Mouse (Mus musculus) liver, embryonic 15.5 days (tissue): Measurements from ENCODE around the gene Rftn1. TPM values are rescaled to one million over a fixed set of nuclear protein-coding genes. Genes with fewer than 3 reads are reported as not detected.
A peak's percentile ranks its signal among the peaks of the same experiment; 100 is the strongest.

ENCODE experiments used
- ATAC-seq: fragments of 200-750 bp; cut with Nextera tagmentation; 2 replicates; pipeline ENCODE4 v1.8.0; 2017; ENCODE audit warnings: moderate number of reproducible peaks, mild to moderate bottlenecking, moderate library complexity; ENCODE audit not compliant: insufficient read depth
- H3K27ac ChIP-seq: fragments of 300-500 bp; sonication (generic); replicated peaks from 2 replicates; pipeline ENCODE4 v1.5.1; 2015; ENCODE audit warnings: mild to moderate bottlenecking, inconsistent platforms
- H3K27me3 ChIP-seq: fragments of 300-500 bp; sonication (generic); 2 replicates; pipeline ENCODE4 v1.6.1; 2015; ENCODE audit warnings: mild to moderate bottlenecking, inconsistent platforms
- H3K36me3 ChIP-seq: fragments of 300-500 bp; sonication (generic); replicated peaks from 2 replicates; pipeline ENCODE4 v1.6.1; 2015; ENCODE audit warnings: moderate library complexity, mild to moderate bottlenecking, inconsistent platforms
- H3K4me1 ChIP-seq: fragments of 300-500 bp; sonication (generic); replicated peaks from 2 replicates; pipeline ENCODE4 v1.6.1; 2015; ENCODE audit warnings: inconsistent platforms
- H3K4me2 ChIP-seq: fragments of 300-500 bp; sonication (generic); 2 replicates; pipeline ENCODE4 v1.6.1; 2015; ENCODE audit warnings: moderate library complexity, mild to moderate bottlenecking, inconsistent platforms
- H3K4me3 ChIP-seq: fragments of 300-500 bp; sonication (generic); replicated peaks from 2 replicates; pipeline ENCODE4 v1.5.1; 2015; ENCODE audit warnings: mild to moderate bottlenecking, inconsistent platforms
- H3K9ac ChIP-seq: fragments of 300-500 bp; sonication (generic); 2 replicates; pipeline ENCODE4 v1.6.1; 2015; ENCODE audit warnings: moderate library complexity, mild to moderate bottlenecking, inconsistent platforms
- H3K9me3 ChIP-seq: fragments of 300-500 bp; sonication (generic); replicated peaks from 2 replicates; pipeline ENCODE4 v1.6.1; 2016; ENCODE audit warnings: inconsistent platforms
- WGBS: fragments of 180-500 bp; shearing (Covaris S2); methylation state at CpG from one replicate; pipeline ENCODE4 v1.1.7; 2015; ENCODE audit warnings: mixed read lengths; ENCODE audit not compliant: insufficient replicate concordance; 5-methylcytosine and 5-hydroxymethylcytosine counted together
- polyA plus RNA-seq: library from polyadenylated mRNA; unstranded; fragments of >200 nt; fragmentation: Nextera tagmentation; extraction: Ambion mirVana; gene quantifications from 2 replicates; pipeline ENCODE4 v1.2.1, GENCODE M21; 2015

Rftn1 gene
- polyA plus RNA-seq, 1 experiment from 2014 or later: 3.9 TPM

DNA sequence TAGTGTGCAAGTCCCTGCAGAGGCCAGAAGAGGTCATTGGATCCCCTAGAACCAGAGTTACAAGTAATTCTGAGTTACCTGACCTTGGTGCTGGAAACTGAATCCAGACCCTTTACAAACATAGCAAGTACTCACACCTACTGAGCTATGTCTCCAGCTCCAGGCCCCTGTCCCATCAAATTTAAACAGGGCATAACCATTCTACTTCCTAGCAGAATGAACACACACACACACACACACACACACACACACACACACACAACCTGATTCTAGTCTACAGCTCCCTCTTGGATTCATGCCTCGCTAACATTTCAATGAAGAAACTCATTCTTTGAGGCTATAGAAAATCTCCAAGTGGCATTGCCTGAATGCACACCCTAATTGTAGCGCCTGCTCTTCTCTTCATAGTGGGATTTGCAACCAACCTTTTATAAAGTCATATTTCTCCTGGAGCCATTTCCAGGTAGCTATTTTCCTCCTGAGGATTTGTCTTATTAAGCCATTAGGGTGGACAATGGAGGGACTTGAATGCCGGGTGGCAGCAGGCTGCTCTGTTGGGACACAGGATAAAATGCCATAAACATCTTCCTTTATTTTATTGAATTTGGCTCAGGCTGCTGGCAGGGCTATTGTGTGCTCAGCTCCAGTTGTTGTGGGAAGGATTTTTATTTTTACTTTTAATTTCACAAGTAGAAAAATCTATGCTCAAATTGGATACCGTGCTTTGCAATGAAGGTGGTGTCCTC lies 213.6 kb downstream of the Rftn1 start:
- Histone ChIP-seq H3K9ac (no peak overlapping the region), H3K9me3 (no peaks in the 10 kb centered on the region), H3K4me3 (no peak overlapping the region), H3K36me3 (no peaks in the 10 kb centered on the region), H3K27ac (no peak overlapping the region), H3K4me2 (no peak overlapping the region), H3K4me1 (no peaks in the 10 kb centered on the region), H3K27me3 (no peaks in the 10 kb centered on the region)
- ATAC-seq: no peak
- WGBS: 82% methylated on average over 4 of the region's 4 CpGs

DNA sequence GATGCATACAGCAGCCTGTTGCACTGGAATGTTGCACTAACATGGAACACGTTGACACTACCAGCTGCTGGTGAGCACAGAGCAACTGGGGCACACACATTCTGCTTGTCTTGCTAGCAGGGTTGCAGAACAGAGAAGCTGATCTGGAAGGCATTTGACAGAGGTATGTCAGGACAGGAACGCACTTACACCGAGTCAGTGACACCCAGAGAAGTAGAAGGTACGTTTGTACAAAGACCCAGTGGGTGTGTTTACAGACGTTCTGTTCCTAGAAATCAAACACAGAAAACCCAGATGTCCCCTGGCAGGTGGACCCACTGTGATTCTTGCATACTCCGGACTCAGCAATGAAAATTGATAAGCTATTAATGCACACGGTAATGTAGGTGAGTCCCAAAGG lies 215.0 kb downstream of the Rftn1 start:
- Histone ChIP-seq H3K4me3 (no peak overlapping the region), H3K4me2 (no peak overlapping the region), H3K9me3 (no peaks in the 10 kb centered on the region), H3K27me3 (no peaks in the 10 kb centered on the region), H3K36me3 (no peaks in the 10 kb centered on the region), H3K27ac (no peak overlapping the region), H3K4me1 (no peaks in the 10 kb centered on the region), H3K9ac (no peak overlapping the region)
- WGBS: 62% methylated on average over 7 of the region's 7 CpGs
- ATAC-seq: no peak

DNA sequence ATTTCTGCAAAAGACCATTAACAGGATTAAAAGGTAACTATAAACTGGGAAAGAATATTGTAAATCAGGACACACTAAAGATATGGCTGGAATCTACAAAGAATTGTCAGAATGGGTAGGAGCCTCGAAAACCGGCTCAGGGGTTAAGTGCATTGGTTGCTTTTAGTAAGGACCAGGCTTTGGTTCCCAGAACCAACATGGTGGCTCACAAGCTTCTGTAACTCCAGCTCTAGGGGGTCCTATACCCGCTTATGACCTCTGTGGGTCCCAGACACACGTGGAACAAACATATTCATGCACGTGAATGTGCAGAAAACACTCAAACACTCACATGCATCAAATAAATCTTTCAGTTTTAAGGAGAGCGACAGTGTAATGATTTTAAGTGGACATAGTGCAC lies 215.5 kb downstream of the Rftn1 start:
- Histone ChIP-seq H3K4me3 (no peak overlapping the region), H3K4me1 (no peaks in the 10 kb centered on the region), H3K36me3 (no peaks in the 10 kb centered on the region), H3K4me2 (no peak overlapping the region), H3K9me3 (no peaks in the 10 kb centered on the region), H3K27me3 (no peaks in the 10 kb centered on the region), H3K27ac (no peak overlapping the region), H3K9ac (no peak overlapping the region)
- WGBS: 66% methylated on average over 6 of the region's 6 CpGs
- ATAC-seq: no peak

DNA sequence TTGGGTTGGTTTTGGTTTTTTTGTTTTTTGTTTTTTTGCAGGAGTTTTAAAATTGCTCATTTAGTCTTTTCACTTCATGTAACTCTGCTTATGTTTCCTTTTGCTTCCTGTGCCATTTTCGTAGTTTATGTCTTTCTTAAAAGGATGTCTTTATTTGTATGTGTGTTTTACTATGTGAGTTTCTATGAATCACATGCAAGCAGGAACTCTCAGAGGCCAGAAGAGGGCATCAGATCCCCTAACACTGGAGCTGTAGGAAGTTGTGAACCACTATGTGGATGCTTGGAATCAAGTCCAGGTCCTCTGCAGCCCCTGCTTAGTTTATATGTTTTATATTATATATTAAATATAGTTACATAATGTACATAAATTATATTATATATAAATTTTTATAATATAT lies 218.3 kb downstream of the Rftn1 start:
- no peak for ATAC-seq
- H3K27me3 ChIP-seq: 0 out of 2 replicates have a peak, but pooled peaks cover 1% of the 10 kb centered on the region
- H3K9ac ChIP-seq: no peak overlapping the region
- H3K4me1 ChIP-seq: peaks cover 14% of the 10 kb centered on the region
- H3K9me3 ChIP-seq: no peaks in the 10 kb centered on the region
- H3K27ac ChIP-seq: no peak overlapping the region
- H3K36me3 ChIP-seq: no peaks in the 10 kb centered on the region
- 69% methylated on average over 1 of the region's 1 CpGs for WGBS
- no peak overlapping the region for H3K4me3 ChIP-seq
- H3K4me2 ChIP-seq: no peak overlapping the region

DNA sequence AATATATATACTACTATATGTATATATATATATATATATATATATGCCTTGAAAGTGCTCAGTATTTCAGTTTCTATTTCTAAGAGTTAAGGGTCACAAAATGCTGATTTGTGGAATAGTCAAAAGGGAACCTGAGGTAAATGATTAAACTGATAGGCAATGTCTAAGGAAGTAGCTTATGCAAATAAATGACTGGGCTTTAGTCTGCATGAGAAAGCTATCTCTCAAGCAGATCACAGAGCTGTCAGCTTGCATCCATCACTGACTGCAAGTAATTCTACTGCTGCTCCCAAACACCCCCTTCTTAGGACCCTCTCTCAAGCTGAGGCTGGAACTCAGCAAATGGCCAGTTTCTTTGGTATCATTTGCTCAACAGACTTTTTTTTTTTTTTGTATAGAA lies 219.4 kb downstream of the Rftn1 start:
- ATAC-seq: no peak
- Histone ChIP-seq H3K4me1 (peaks cover 14% of the 10 kb centered on the region), H3K27ac (no peak overlapping the region), H3K4me3 (no peak overlapping the region), H3K9me3 (no peaks in the 10 kb centered on the region), H3K27me3 (0 out of 2 replicates have a peak, but pooled peaks cover 3% of the 10 kb centered on the region), H3K9ac (no peak overlapping the region), H3K4me2 (no peak overlapping the region), H3K36me3 (no peaks in the 10 kb centered on the region)

DNA sequence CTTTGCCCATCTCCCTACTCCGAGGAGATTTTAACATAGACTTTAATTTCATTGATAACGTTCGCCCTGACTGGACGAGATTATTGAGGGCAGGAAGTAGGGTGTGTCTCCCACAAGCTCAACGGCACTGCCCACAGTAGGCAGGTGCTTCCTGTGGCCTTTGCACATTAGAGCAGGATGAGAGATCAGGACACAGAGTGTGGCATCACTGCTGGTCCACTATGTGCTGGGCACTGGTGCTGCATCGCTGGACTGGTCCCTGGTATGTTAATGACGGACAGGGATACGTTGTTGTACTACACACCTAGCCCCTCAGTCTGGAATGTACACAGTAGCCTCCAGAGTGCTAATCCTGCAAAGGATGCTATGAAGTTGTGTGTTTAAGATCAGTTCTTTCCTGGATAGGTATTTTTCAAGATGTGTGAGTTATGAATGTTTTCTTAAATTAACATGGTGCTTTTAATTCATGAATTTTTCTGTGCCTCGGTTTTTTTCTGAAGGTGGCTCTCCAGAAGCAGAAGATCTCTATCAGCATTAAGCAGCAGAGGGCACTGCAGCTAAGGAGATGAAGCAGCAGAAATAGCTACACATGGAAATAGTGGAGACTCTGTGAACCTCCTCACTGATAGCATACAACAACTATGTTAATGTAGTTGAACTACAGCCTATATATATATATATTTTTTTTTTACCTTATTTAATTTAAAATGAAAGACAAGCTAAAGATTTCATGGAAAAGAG lies 221.8 kb downstream of the Rftn1 start:
- H3K9me3 ChIP-seq: no peaks in the 10 kb centered on the region
- WGBS: 19% methylated on average over 9 of the region's 9 CpGs
- no peaks in the 10 kb centered on the region for H3K36me3 ChIP-seq
- H3K4me3 ChIP-seq: no peak overlapping the region
- H3K4me2 ChIP-seq: peak overlapping the region; percentile 38
- ATAC-seq: peak; percentile 80
- no peak overlapping the region for H3K9ac ChIP-seq
- H3K27ac ChIP-seq: no peak overlapping the region
- H3K4me1 ChIP-seq: peaks cover 14% of the 10 kb centered on the region
- 0 out of 2 replicates have a peak, but pooled peaks cover 3% of the 10 kb centered on the region for H3K27me3 ChIP-seq

DNA sequence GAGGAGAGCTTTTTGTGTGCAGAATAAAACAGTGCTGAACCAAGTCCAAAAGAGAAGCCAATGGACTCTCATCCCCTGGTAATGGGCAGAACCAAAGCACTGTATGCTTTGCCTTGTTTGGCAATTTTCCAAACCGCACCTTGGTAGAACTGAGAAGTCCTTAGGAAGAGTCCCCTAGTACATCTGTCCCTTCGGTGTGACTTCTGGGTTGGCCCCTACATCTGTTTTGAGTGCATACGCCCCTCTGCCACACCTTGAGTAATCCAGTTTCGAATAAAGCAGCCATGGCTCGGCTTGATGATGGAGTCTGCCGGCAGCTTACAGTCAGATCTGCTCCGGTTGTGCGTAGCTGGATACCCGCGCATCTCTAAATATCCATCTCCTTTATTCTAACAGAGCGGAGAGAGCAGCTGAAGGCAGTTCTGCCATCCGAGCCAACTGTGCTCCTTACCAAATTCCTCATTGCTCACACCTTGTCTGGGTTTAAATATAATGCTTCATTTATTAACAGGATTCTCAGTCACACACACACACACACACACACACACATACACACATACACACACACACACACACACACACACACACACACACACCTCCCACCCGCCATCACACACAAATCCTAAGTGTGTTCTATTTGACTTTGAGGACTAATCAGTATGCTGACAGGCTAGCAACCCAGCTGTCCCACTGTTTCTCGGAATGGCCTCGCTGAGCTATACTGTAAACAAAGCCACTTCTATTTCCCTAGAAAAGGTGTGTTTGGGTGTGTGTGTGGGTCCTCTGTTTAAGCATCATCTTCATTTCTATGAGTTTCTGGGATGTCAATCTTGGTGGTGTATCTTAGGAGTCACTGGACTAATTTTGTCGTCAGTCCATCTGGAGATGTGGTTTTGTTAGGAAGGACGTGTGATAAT lies 224.4 kb downstream of the Rftn1 start:
- no peak overlapping the region for H3K9ac ChIP-seq
- no peak for ATAC-seq
- WGBS: 75% methylated on average over 17 of the region's 17 CpGs
- no peak overlapping the region for H3K4me2 ChIP-seq
- no peaks in the 10 kb centered on the region for H3K9me3 ChIP-seq
- H3K27me3 ChIP-seq: 0 out of 2 replicates have a peak, but pooled peaks cover 3% of the 10 kb centered on the region
- H3K4me3 ChIP-seq: no peak overlapping the region
- no peak overlapping the region for H3K27ac ChIP-seq
- H3K4me1 ChIP-seq: peaks cover 14% of the 10 kb centered on the region
- H3K36me3 ChIP-seq: no peaks in the 10 kb centered on the region

DNA sequence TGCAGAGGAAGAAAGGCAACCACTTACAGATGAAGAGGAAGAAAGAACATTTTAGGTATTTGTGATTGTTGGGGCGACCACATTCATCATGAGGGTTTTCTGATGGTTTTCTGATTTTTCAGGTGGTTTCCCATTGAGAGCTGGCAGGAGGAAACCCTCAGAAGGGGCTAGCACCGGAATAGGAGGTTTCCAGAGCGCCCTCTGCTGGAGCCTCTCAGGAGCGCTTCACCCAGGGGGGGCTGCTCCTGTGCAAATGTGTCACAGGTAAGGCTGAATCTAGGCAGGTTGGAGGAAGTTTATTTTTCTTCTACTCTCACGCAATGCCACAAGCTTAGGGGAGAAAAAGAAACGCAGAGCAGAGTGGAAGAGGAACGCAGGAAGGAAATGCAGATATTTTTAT lies 225.4 kb downstream of the Rftn1 start:
- Histone ChIP-seq H3K4me2 (no peak overlapping the region), H3K9me3 (no peaks in the 10 kb centered on the region), H3K4me1 (peaks cover 14% of the 10 kb centered on the region), H3K27ac (no peak overlapping the region), H3K4me3 (no peak overlapping the region), H3K36me3 (no peaks in the 10 kb centered on the region), H3K9ac (no peak overlapping the region), H3K27me3 (0 out of 2 replicates have a peak, but pooled peaks cover 3% of the 10 kb centered on the region)
- 58% methylated on average over 7 of the region's 7 CpGs for WGBS
- ATAC-seq: no peak

DNA sequence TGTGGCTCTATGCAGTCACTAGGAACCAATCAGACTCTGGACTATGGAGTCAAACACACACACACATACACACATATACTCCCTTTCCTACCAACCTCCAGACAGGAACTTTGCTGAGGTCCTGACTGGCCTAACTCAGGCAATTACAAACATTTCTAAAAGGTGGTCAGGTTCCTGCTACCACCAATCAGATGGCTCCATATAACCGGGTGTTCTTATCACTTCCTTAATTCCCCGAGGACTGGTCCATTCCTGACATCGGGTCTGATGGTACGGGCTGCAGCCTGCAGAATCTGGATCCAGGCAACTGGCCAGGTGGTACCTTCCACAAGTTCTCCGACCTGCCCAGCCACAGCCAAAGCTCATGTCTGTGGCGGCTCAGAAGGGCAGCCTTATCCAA lies 226.0 kb downstream of the Rftn1 start:
- Histone ChIP-seq H3K4me3 (no peak overlapping the region), H3K4me1 (peaks cover 13% of the 10 kb centered on the region), H3K36me3 (no peaks in the 10 kb centered on the region), H3K27ac (no peak overlapping the region), H3K27me3 (0 out of 2 replicates have a peak, but pooled peaks cover 3% of the 10 kb centered on the region), H3K9me3 (no peaks in the 10 kb centered on the region), H3K4me2 (no peak overlapping the region), H3K9ac (no peak overlapping the region)
- 68% methylated on average over 6 of the region's 6 CpGs for WGBS
- no peak for ATAC-seq

DNA sequence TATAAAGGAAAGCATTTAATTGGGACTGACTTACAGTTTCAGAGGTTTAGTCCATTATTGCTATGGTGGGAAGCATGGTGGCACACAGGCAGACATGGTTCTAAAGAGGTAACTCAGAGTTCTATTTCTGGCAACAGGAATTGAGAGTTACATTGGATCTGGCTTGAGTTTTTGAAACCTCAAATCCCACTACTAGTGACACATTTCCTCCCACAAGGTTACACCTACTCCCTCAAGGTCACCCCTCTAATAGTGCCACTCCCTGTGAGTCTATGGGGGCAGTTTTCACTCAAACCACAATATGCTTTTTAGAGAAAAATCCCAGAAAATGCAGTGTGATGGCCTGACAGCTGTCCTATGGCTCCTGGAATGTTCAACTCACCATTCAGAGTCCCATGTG lies 231.5 kb downstream of the Rftn1 start:
- no peak for ATAC-seq
- no peaks in the 10 kb centered on the region for H3K36me3 ChIP-seq
- no peaks in the 10 kb centered on the region for H3K27me3 ChIP-seq
- H3K9ac ChIP-seq: no peak overlapping the region
- H3K4me2 ChIP-seq: no peak overlapping the region
- H3K4me3 ChIP-seq: no peak overlapping the region
- no peak overlapping the region for H3K27ac ChIP-seq
- no peaks in the 10 kb centered on the region for H3K9me3 ChIP-seq
- H3K4me1 ChIP-seq: no peaks in the 10 kb centered on the region
